Mouse (Mus musculus) monocyte, adult 5-6 weeks (primary cell): ENCODE measurements around the gene Mta1. TPM values are rescaled to one million over a fixed set of nuclear protein-coding genes. Genes with fewer than 3 reads are reported as not detected.

ENCODE experiments used
- ATAC-seq: fragments of 153-309, 156-312 bp; replicated peaks from 2 replicates; pipeline ENCODE4 v1.8.0; 2017; ENCODE audit warnings: mild to moderate bottlenecking; ENCODE audit not compliant: low TSS enrichment, insufficient number of reproducible peaks, severe bottlenecking, poor library complexity, low FRiP score
- total RNA-seq: library from RNA; stranded (forward); fragments of 200-1000, 200-491, 200-594 nt; gene quantifications from 3 replicates; pipeline ENCODE4 v1.2.3, GENCODE M21; 2017

Mta1 gene
- total RNA-seq, 1 experiment from 2014 or later, result 9.6 TPM

GRCm38 (mm10) chr12:113089107-113089506 lies 9.0 kb upstream of the Mta1 start:
- ATAC-seq, result no peak

DNA sequence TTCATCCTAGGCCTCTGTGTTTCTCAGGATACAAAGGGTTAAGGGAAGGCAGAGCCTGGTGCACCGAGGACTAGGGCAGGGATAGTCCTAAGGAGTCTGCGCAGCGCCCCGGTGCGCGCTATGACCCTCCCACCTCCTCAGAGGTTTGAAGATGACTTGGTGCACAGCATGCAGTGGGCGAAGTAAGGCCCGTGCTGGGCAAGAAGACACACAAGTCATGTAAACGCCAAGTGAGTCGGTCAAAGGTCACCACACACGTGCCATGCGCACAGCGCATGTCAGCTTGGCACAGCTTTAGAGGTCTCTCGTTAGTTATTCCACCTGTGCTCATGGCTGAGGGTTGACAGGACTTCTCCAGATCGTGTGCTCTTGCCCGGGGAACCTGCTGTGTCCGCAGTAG lies 8.0 kb upstream of the Mta1 start:
- ATAC-seq, result no peak

GRCm38 (mm10) chr12:113097040-113097439 lies 1.0 kb upstream of the Mta1 start:
- no peak for ATAC-seq

DNA sequence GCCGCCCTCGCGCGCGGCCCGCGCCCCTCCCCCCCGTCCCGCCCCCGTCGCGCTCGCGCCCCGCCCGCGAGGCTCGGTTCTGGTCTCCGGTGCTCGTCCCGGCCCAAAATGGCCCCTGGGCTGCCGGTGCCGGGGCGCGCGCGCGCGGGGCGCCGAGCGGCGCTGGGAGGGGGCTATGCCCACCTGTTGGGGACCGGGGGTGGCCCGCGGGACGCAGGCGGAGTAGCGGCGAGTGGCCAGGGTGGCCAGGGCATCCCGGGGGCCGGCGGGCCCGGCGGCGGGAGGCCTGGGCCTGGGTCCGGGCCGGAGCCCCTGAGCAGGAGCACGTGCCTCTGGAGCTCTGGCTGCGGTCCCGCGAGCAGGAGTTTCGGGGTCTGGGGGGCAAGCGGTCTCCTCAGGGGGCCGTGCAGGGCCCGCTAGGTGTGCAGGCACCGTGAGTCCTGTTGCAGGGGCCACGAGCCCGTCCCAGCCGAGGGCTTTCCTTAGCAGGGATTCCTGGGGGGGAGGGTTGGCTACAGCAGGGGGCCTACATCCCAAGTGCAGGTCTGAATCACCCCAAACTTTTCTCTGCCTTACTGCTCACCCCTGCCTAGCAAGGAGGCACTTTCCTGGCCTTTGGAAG lies 563 bp downstream of the Mta1 start:
- no peak for ATAC-seq

GRCm38 (mm10) chr12:113099470-113100237 lies 1.6 kb downstream of the Mta1 start:
- no peak for ATAC-seq

DNA sequence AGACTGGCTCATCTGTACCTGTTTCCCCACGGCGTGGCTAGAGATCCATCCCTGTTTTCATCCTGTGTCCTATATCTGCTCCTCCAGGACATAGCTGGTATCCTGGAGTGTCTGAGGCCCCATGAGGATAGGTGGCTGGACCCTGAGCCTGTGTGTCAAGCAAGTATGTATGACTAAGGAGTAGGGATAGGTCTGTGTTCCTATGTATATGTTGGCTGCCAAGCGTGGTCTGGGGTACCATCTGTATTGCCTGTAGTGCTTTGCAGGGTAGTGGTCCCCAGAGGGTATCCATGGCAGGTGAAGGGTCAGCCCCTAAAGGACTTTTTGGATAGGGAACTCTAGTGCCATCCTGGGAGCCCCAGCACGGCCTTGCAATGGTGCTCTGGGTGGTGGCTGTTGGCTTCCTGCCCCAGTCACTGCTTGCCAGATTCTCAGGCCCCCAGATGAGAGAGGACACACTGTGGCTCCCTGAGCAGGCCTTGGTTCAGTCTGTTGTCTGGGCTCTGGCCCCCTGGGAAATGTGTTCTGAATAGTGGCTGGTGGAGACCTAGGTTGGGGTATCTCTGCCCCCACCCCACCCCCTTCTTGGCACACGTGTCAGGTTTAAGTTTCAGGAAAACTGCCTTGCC lies 2.5 kb downstream of the Mta1 start:
- no peak for ATAC-seq

- ATAC-seq, result no peak
Observed at GRCm38 (mm10) chr12:113101251-113101960, 3.3 kb downstream of the Mta1 start.

DNA sequence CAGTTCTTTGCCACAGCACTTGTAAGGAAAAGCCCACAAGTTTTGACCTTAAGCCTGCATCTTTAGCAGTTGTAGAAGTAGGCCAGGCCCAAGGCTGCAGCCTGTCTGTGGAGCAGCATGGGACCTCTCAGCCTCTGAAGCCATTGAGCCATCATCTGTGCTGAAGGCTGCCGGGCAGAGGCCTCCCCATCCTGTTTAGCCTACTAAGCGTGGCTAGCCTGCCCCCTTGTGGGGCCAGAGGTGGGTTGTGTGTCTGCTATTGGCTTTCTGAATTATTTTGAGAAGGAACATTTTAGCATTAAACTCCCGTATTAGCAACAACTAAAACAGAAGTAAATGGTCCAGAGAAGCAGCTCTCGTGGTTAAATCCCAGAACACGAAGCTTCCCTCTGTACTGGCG lies 4.4 kb downstream of the Mta1 start:
- ATAC-seq, result peak; percentile 57

- ATAC-seq, result no peak
Observed at GRCm38 (mm10) chr12:113103846-113104451, 5.9 kb downstream of the Mta1 start.

- no peak for ATAC-seq
Observed at GRCm38 (mm10) chr12:113106386-113106785, 8.3 kb downstream of the Mta1 start.

GRCm38 (mm10) chr12:113107431-113108124 lies 9.5 kb downstream of the Mta1 start:
- no peak for ATAC-seq

DNA sequence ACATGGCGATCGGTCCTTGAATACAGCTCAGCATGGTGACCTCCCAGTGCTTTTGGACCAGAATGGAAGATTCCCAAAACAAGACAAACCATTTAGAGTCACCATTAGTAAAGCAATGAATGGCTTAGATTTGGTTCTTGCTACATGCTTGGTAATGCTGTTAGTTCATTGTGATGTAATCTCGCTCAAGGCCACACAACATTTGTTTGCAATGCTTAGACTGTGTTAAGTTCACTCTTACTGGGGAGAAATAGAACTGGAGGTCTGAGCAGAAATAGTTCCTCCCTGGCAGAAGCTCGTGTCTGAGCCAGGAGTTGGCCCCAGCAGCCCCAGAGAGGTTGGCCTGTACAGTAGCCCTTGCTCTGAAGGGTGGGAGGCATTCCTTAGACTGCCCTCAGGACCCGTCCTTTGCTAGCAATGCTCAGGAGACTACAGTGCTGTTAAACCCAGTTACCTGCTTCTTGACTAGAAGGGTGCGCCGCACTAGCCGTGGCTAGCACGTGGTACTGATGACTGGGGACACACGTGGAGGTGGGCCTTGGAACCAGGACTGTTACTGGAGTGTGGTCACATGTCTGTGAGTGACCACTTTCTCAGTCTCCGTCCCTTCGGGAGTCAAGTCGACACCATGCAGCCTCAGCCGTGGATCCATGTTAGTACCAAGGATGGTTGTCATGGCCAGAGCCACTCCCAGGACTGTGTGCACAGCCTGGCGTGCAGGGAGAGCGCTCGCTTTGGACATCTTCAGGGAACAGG lies 10.6 kb downstream of the Mta1 start:
- no peak for ATAC-seq

GRCm38 (mm10) chr12:113109801-113110200 lies 11.7 kb downstream of the Mta1 start:
- ATAC-seq, result no peak

DNA sequence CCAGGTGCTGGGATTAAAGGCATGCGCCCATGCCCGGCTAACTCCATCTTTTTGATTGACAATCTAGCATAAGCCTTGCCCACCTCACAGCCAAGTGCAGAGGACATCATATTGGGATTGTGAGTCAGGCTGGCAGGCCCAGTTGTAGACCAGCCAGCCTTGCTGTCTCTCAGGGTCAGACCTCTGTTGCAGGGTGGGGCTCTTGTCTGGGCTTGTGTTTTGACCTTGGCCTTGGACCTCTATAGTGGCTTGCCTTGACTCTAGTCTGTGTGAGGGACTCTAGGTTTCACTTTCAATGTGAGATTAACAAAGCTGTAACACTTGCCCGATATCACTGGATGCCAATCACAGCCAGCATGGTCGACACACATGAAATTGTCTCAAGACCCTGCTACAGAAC lies 16.1 kb downstream of the Mta1 start:
- ATAC-seq, result no peak

DNA sequence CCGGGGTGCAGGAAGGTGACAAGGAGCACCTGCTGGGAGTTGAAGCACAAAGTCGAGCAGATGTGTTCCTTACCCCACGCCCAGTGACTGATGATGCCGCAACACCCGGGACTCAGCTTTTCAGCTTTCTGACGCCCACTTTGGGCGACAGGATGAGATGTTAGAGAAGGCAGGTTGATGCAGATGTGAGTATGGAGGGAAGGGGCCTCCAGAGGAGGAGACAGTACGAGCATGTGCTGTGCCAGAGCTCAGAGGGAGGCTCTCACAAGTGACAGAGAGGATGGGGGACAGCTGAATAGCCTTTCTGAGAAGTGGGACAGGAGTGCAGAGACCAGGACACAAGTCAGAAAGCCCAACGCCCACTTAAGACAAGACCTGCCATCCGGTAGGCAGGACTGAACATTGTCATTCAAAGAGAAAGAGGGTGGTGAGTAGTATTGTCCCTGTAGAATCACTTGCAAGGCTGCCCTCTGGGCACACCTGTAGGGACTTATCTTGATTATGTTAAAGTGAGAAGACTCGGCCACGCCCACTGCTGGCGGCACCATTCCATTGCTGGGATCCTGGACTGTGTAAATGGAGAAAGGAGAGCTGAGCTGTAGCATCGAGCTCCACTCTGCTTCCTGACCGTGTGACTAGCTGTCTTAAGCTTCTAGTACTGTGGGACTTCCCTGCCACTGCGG lies 16.9 kb downstream of the Mta1 start:
- no peak for ATAC-seq

- ATAC-seq, result peak; percentile 78
Observed at GRCm38 (mm10) chr12:113119516-113120410, 21.7 kb downstream of the Mta1 start.
